Mouse (Mus musculus): ENCODE results near the gene Ick. TPM values are rescaled to one million over a fixed set of nuclear protein-coding genes. Genes with fewer than 3 reads are reported as not detected.
"Not testable (repeated sequence)": the region's sequence is repeated elsewhere in the genome, so short reads cannot be mapped to it uniquely, and the experiment has no call there.

Ick gene
- polyA plus RNA-seq, 1 experiment from 2014 or later, result 46.3 TPM

GRCm38 (mm10) chr9:78182474-78182873 lies 73.5 kb downstream of the Ick start, which contains the start of gene Gsta4:
Gene Gsta4 (plus strand): TSS chr9:78182774.
- H3K9me3 ChIP-seq; H3K4me3 ChIP-seq; H3K4me1 ChIP-seq; H3K9ac ChIP-seq; H3K27me3 ChIP-seq (replicated peaks); H3K4me2 ChIP-seq; H3K27ac ChIP-seq; H3K36me3 ChIP-seq (replicated peaks); ATAC-seq (replicated peaks): not testable (repeated sequence)
- WGBS, result over 99% methylated on average over 4 of the region's 7 CpGs

GRCm38 (mm10) chr9:78185686-78186085 lies 76.7 kb downstream of the Ick start:
- Histone ChIP-seq H3K4me1 (peaks cover 3% of the 10 kb centered on the region), H3K27me3 (replicated peaks) (0 out of 2 replicates have a peak, but pooled peaks cover 3% of the 10 kb centered on the region), H3K36me3 (replicated peaks) (no peaks in the 10 kb centered on the region), H3K9me3 (no peaks in the 10 kb centered on the region), H3K9ac (no peak overlapping the region), H3K4me2 (no peak overlapping the region), H3K27ac (no peak overlapping the region), H3K4me3 (no peak overlapping the region)
- WGBS, result 90% methylated on average over 9 of the region's 9 CpGs
- no peak for ATAC-seq (replicated peaks)

- H3K4me1 ChIP-seq, result peaks cover 14% of the 10 kb centered on the region
- no peak overlapping the region for H3K27ac ChIP-seq
- no peak overlapping the region for H3K4me3 ChIP-seq
- H3K4me2 ChIP-seq, result no peak overlapping the region
- no peak for ATAC-seq (replicated peaks)
- no peaks in the 10 kb centered on the region for H3K9me3 ChIP-seq
- WGBS, result 92% methylated on average over 8 of the region's 8 CpGs
- H3K36me3 ChIP-seq (replicated peaks), result no peaks in the 10 kb centered on the region
- H3K27me3 ChIP-seq (replicated peaks), result 0 out of 2 replicates have a peak, but pooled peaks cover 3% of the 10 kb centered on the region
- no peak overlapping the region for H3K9ac ChIP-seq
Observed at GRCm38 (mm10) chr9:78188910-78189309, 79.9 kb downstream of the Ick start.

GRCm38 (mm10) chr9:78190651-78191634 lies 82.0 kb downstream of the Ick start:
- under 1% methylated on average over 19 of the region's 19 CpGs for WGBS
- Histone ChIP-seq H3K9ac (peak overlapping the region; percentile 22; the same call in 1 of the 2 replicates), H3K4me3 (peak overlapping the region; percentile 37), H3K36me3 (replicated peaks) (no peaks in the 10 kb centered on the region), H3K4me2 (peak overlapping the region; percentile 70), H3K9me3 (no peaks in the 10 kb centered on the region), H3K27me3 (replicated peaks) (0 out of 2 replicates have a peak, but pooled peaks cover 3% of the 10 kb centered on the region), H3K4me1 (peaks cover 14% of the 10 kb centered on the region), H3K27ac (no peak overlapping the region)
- ATAC-seq (replicated peaks), result peak; percentile 60; the same call in 1 of the 2 replicates

GRCm38 (mm10) chr9:78191736-78192135 lies 82.7 kb downstream of the Ick start:
- Histone ChIP-seq H3K4me1 (peaks cover 14% of the 10 kb centered on the region), H3K27me3 (replicated peaks) (0 out of 2 replicates have a peak, but pooled peaks cover 3% of the 10 kb centered on the region), H3K36me3 (replicated peaks) (no peaks in the 10 kb centered on the region), H3K4me2 (peak overlapping the region; percentile 70), H3K4me3 (peak overlapping the region; percentile 37), H3K9me3 (no peaks in the 10 kb centered on the region), H3K27ac (no peak overlapping the region), H3K9ac (peak overlapping the region; percentile 22; the same call in 1 of the 2 replicates)
- WGBS, result under 1% methylated on average over 18 of the region's 18 CpGs
- no peak; the same call in 1 of the 2 replicates for ATAC-seq (replicated peaks)

GRCm38 (mm10) chr9:78193902-78194597 lies 85.1 kb downstream of the Ick start:
- H3K4me3 ChIP-seq, result no peak overlapping the region
- no peak for ATAC-seq (replicated peaks)
- peaks cover 14% of the 10 kb centered on the region for H3K4me1 ChIP-seq
- H3K27ac ChIP-seq, result no peak overlapping the region
- no peak overlapping the region for H3K4me2 ChIP-seq
- WGBS, result 49% methylated on average over 9 of the region's 9 CpGs
- H3K9ac ChIP-seq, result no peak overlapping the region
- H3K27me3 ChIP-seq (replicated peaks), result 0 out of 2 replicates have a peak, but pooled peaks cover 3% of the 10 kb centered on the region
- H3K9me3 ChIP-seq, result no peaks in the 10 kb centered on the region
- H3K36me3 ChIP-seq (replicated peaks), result no peaks in the 10 kb centered on the region

- no peak overlapping the region for H3K4me2 ChIP-seq
- H3K36me3 ChIP-seq (replicated peaks), result no peaks in the 10 kb centered on the region
- no peak for ATAC-seq (replicated peaks)
- H3K27ac ChIP-seq, result no peak overlapping the region
- H3K27me3 ChIP-seq (replicated peaks), result no peaks in the 10 kb centered on the region
- H3K4me1 ChIP-seq, result peaks cover 14% of the 10 kb centered on the region
- H3K4me3 ChIP-seq, result no peak overlapping the region
- WGBS, result 83% methylated on average over 11 of the region's 11 CpGs
- no peaks in the 10 kb centered on the region for H3K9me3 ChIP-seq
- H3K9ac ChIP-seq, result no peak overlapping the region
Observed at GRCm38 (mm10) chr9:78195034-78195433, 86.0 kb downstream of the Ick start.

- no peak for ATAC-seq (replicated peaks)
- no peak overlapping the region for H3K9ac ChIP-seq
- H3K27me3 ChIP-seq (replicated peaks), result no peaks in the 10 kb centered on the region
- no peak overlapping the region for H3K4me3 ChIP-seq
- 95% methylated on average over 9 of the region's 9 CpGs for WGBS
- H3K4me2 ChIP-seq, result no peak overlapping the region
- H3K4me1 ChIP-seq, result no peaks in the 10 kb centered on the region
- H3K9me3 ChIP-seq, result no peaks in the 10 kb centered on the region
- H3K36me3 ChIP-seq (replicated peaks), result no peaks in the 10 kb centered on the region
- H3K27ac ChIP-seq, result no peak overlapping the region
Observed at GRCm38 (mm10) chr9:78197801-78198200, 88.8 kb downstream of the Ick start.

- no peaks in the 10 kb centered on the region for H3K27me3 ChIP-seq (replicated peaks)
- ATAC-seq (replicated peaks), result no peak
- 88% methylated on average over 6 of the region's 6 CpGs for WGBS
- H3K9ac ChIP-seq, result no peak overlapping the region
- H3K9me3 ChIP-seq, result no peaks in the 10 kb centered on the region
- no peaks in the 10 kb centered on the region for H3K36me3 ChIP-seq (replicated peaks)
- H3K4me3 ChIP-seq, result no peak overlapping the region
- H3K4me2 ChIP-seq, result no peak overlapping the region
- no peaks in the 10 kb centered on the region for H3K4me1 ChIP-seq
- H3K27ac ChIP-seq, result no peak overlapping the region
Observed at GRCm38 (mm10) chr9:78204194-78204593, 95.2 kb downstream of the Ick start.

- Histone ChIP-seq H3K4me3 (no peak overlapping the region), H3K9ac (no peak overlapping the region), H3K4me2 (no peak overlapping the region), H3K4me1 (no peaks in the 10 kb centered on the region), H3K36me3 (replicated peaks) (no peaks in the 10 kb centered on the region), H3K27ac (no peak overlapping the region), H3K27me3 (replicated peaks) (no peaks in the 10 kb centered on the region), H3K9me3 (no peaks in the 10 kb centered on the region)
- 84% methylated on average over 4 of the region's 4 CpGs for WGBS
- no peak for ATAC-seq (replicated peaks)
Observed at GRCm38 (mm10) chr9:78208956-78209355, 100.0 kb downstream of the Ick start.

- 98% methylated on average over 3 of the region's 3 CpGs for WGBS
- no peak for ATAC-seq (replicated peaks)
- Histone ChIP-seq H3K9ac (no peak overlapping the region), H3K4me3 (no peak overlapping the region), H3K4me2 (no peak overlapping the region), H3K36me3 (replicated peaks) (no peaks in the 10 kb centered on the region), H3K9me3 (no peaks in the 10 kb centered on the region), H3K27me3 (replicated peaks) (no peaks in the 10 kb centered on the region), H3K27ac (no peak overlapping the region), H3K4me1 (no peaks in the 10 kb centered on the region)
Observed at GRCm38 (mm10) chr9:78210079-78210478, 101.1 kb downstream of the Ick start.

GRCm38 (mm10) chr9:78210821-78211220 lies 101.8 kb downstream of the Ick start:
- Histone ChIP-seq H3K9me3 (no peaks in the 10 kb centered on the region), H3K4me2 (no peak overlapping the region), H3K9ac (no peak overlapping the region), H3K36me3 (replicated peaks) (no peaks in the 10 kb centered on the region), H3K27ac (no peak overlapping the region), H3K4me3 (no peak overlapping the region), H3K27me3 (replicated peaks) (no peaks in the 10 kb centered on the region), H3K4me1 (no peaks in the 10 kb centered on the region)
- no peak for ATAC-seq (replicated peaks)
- 99% methylated on average over 2 of the region's 2 CpGs for WGBS
